Mouse (Mus musculus): Measurements from ENCODE around the gene Hist1h4m.

GRCm38 (mm10) chr13:21855146-21855545 lies 43.6 kb downstream of the Hist1h4m start:
- TF ChIP-seq CTCF (conservative IDR thresholded peaks at IDR 0.05 in 1 of 2, IDR thresholded peaks at IDR 0.05 in 1 of 2; ENCODE audit: low read depth in 2 of 2, low read length in 2 of 2) (no peak), POLR2A (IDR thresholded peaks at IDR 0.05; ENCODE audit: low read depth, low read length) (no peak), ZMIZ1 (IDR thresholded peaks at IDR 0.05; ENCODE audit: low read depth, low read length) (no peak)
